Mouse (Mus musculus): ENCODE data around the gene Med10. TPM values are rescaled to one million over a fixed set of nuclear protein-coding genes. Genes with fewer than 3 reads are reported as not detected.

Gene Med10
- polyA plus RNA-seq, 1 experiment from 2014 or later: 92.2 TPM

DNA sequence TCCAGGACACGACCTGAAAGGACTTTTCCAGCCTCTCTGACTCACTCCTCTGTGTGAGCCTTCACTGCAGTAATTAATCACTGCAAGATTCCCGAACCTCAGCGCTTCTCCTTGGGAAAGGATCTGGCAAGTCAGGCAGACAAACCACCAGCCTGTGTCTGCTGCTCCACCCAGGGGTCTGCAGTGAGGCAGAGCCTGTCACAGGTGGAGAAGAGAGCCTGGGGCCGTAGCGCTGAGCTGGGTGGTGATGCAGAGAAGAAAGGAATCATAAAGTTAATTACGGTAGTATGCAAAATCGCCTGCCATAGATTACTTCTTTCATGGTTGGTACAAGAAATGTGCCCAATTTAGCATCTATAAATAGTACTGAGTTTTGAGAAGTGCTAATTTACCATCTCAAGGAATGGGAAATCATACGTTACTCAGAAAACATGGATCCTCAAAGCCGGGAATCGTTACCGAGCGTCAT is 9.6 kb upstream of the Med10 start:
- no peaks in the 10 kb centered on the region for H3K27me3 ChIP-seq
- no peak overlapping the region for H3K9ac ChIP-seq
- H3K4me3 ChIP-seq: no peak overlapping the region
- no peak for ATAC-seq (replicated peaks; ENCODE audit: insufficient number of reproducible peaks, insufficient read depth, low FRiP score, low read depth)
- no peak overlapping the region for H3K4me2 ChIP-seq
- H3K36me3 ChIP-seq: no peaks in the 10 kb centered on the region
- no peaks in the 10 kb centered on the region for H3K4me1 ChIP-seq (replicated peaks)
- no peak overlapping the region for H3K27ac ChIP-seq
- WGBS: 62% methylated on average over 12 of the region's 12 CpGs
- H3K9me3 ChIP-seq (replicated peaks): no peaks in the 10 kb centered on the region

DNA sequence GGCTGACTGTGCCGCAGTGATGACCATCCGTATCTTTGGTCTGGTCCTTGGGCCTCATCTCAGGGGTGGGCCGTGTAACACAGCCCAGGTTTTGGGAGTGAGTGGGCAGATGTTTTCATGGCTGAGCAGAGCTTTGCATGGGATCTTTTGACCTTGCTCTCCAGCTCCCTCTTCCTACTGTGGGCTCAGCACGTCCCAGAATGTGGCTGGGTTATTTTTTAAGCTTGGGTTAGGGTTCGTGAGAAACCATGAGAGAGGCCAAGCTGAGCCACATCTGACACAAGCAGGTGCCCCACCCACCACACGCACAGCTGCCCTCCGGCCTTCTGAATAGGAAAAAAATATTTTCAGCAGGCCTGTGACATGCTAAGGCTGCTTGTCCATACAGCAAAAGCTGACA is 7.4 kb upstream of the Med10 start:
- Histone ChIP-seq H3K4me2 (no peak overlapping the region), H3K36me3 (no peaks in the 10 kb centered on the region), H3K27ac (no peak overlapping the region), H3K9ac (no peak overlapping the region), H3K4me3 (no peak overlapping the region), H3K27me3 (no peaks in the 10 kb centered on the region), H3K9me3 (replicated peaks) (no peaks in the 10 kb centered on the region), H3K4me1 (replicated peaks) (no peaks in the 10 kb centered on the region)
- WGBS: 64% methylated on average over 7 of the region's 7 CpGs
- no peak for ATAC-seq (replicated peaks; ENCODE audit: insufficient number of reproducible peaks, insufficient read depth, low FRiP score, low read depth)

DNA sequence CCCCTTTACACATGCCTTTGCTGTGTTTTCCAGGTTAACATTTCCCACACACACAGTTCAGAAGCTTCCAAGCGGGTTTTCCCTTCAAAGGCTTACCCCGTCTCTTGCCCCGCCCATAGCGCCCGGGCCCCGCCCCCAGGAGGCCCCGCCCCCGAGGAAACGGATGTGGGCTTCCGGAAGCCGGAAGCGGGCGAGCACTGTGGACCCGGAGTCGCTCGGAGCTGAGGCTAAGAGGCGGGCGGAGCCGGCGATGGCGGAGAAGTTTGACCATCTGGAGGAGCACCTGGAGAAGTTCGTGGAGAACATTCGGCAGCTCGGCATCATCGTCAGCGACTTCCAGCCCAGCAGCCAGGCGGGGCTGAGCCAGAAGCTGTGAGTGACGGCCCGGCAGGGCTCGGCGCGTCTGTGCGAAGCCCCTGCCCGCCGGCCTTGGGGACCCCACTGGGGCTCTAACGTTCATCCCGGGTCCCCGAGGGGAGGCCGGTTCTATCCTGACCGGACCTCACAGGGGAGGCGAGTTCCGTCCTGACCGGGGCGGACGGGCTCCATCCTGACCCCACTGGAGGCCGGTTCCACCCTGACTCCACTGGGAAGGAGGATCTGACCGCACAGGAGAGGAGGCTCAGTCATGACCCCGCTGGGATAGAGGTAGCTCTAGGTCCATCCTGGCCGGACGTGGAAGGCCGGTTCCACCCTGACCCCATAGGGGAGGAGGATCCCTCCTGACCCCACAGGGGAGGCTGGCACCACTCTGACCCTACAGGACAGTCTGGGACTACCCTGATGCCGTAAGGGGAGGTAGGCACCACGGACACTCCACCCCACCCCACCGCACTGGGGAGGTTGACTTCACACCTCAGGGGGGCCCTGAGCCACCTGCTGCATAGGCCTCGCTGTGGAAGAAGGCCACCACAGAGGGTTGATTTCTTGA is 7.8 kb downstream of the Med10 start:
- Histone ChIP-seq H3K4me1 (replicated peaks) (peaks cover 15% of the 10 kb centered on the region), H3K4me3 (peak overlapping the region; percentile 96), H3K27ac (peak overlapping the region; percentile 49), H3K4me2 (peak overlapping the region; percentile 86), H3K36me3 (peaks cover 22% of the 10 kb centered on the region), H3K27me3 (no peaks in the 10 kb centered on the region), H3K9ac (peak overlapping the region; percentile 73), H3K9me3 (replicated peaks) (no peaks in the 10 kb centered on the region)
- WGBS: under 1% methylated on average over 55 of the region's 55 CpGs
- ATAC-seq (replicated peaks; ENCODE audit: insufficient number of reproducible peaks, insufficient read depth, low FRiP score, low read depth): peak; percentile 91

DNA sequence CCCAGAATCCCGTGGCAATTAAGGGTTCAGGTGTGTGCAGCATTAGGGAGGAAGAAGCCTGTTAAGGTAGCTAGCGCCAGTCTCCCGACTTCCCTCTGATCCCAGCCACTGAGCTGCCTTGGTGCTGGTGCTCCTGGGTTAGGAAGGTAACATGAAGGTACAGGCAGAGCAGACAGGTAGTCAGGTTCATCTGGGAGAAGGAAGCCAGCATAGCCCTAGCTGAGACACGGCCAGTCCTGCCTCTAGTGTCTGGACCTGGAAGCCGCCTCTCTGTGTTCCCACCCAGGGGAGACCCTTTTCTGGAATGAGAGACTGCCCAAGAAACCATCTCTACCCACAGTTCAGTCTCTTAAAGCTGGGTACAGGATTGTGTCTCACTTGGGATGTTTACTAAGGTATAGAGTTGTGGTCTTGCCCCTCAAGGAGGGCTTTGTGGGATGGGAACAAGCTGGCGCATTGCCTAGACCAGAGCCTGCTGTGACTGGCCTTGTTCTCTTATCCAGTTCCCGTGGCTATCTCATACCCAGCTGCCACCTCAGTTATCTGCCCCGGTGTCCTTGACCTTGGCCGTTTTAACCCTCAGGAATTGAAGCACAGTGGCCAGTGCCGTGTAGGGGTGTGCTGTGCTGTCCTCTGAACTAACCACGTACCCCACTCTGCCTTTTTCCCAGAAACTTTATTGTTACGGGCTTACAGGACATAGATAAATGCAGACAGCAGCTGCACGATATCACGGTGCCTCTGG is 8.9 kb downstream of the Med10 start:
- H3K9ac ChIP-seq: peak overlapping the region; percentile 73; the same call in 1 of the 2 replicates
- no peak for ATAC-seq (replicated peaks; ENCODE audit: insufficient number of reproducible peaks, insufficient read depth, low FRiP score, low read depth)
- H3K4me3 ChIP-seq: peak overlapping the region; percentile 96
- H3K4me2 ChIP-seq: peak overlapping the region; percentile 86
- 66% methylated on average over 14 of the region's 14 CpGs for WGBS
- peak overlapping the region; percentile 15; the same call in 1 of the 2 replicates for H3K27ac ChIP-seq
- H3K27me3 ChIP-seq: no peaks in the 10 kb centered on the region
- H3K4me1 ChIP-seq (replicated peaks): peaks cover 15% of the 10 kb centered on the region
- no peaks in the 10 kb centered on the region for H3K9me3 ChIP-seq (replicated peaks)
- peaks cover 32% of the 10 kb centered on the region for H3K36me3 ChIP-seq

DNA sequence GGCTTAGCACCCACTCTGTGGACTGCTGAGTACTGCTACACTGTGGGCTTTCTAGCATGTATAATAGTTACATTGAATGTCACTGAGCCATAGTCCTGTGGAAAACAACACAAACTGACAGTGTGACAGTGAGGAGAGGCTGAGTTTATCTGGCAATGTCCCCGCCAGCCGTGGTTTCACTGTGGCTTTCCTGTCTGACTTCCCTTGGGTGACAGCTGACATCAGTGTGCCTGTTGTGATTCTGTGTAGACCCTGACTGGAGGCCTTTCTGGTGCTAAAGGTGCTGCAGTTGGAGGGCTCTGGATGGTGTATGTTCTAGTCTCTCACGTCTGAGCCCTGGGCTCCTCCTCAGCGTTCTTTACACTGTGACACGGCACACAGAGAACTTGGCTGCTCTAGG is 11.7 kb downstream of the Med10 start:
- Histone ChIP-seq H3K4me1 (replicated peaks) (peaks cover 15% of the 10 kb centered on the region), H3K27me3 (no peaks in the 10 kb centered on the region), H3K9me3 (replicated peaks) (no peaks in the 10 kb centered on the region), H3K4me3 (no peak overlapping the region), H3K4me2 (no peak overlapping the region), H3K9ac (no peak overlapping the region), H3K36me3 (peaks cover 43% of the 10 kb centered on the region), H3K27ac (no peak overlapping the region)
- no peak for ATAC-seq (replicated peaks; ENCODE audit: insufficient number of reproducible peaks, insufficient read depth, low FRiP score, low read depth)
- 80% methylated on average over 5 of the region's 5 CpGs for WGBS

DNA sequence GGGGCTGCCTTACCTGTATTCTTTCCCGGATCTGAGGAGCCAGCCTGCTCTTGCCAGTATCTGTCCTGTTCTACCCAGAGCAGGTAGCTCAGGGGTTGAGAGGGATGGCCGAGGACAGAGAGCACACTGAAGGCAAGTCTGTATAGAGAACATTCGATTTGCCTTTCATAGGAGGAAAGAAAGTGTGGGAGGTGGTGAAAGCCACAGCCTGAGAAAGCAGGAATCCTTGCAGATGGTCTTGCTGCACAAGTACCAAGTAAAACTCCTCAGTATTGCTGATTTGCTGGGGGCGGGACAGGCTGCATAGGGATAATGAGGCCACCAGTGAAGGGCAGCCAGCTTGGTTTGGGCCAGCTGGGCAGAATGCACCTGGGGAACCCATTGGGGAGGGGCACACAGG is 16.1 kb downstream of the Med10 start:
- no peak overlapping the region for H3K27ac ChIP-seq
- ATAC-seq (replicated peaks; ENCODE audit: insufficient number of reproducible peaks, insufficient read depth, low FRiP score, low read depth): no peak
- no peak overlapping the region for H3K9ac ChIP-seq
- no peaks in the 10 kb centered on the region for H3K4me1 ChIP-seq (replicated peaks)
- no peak overlapping the region for H3K4me3 ChIP-seq
- no peaks in the 10 kb centered on the region for H3K9me3 ChIP-seq (replicated peaks)
- no peaks in the 10 kb centered on the region for H3K27me3 ChIP-seq
- 83% methylated on average over 4 of the region's 4 CpGs for WGBS
- no peak overlapping the region for H3K4me2 ChIP-seq
- H3K36me3 ChIP-seq: peaks cover 38% of the 10 kb centered on the region

DNA sequence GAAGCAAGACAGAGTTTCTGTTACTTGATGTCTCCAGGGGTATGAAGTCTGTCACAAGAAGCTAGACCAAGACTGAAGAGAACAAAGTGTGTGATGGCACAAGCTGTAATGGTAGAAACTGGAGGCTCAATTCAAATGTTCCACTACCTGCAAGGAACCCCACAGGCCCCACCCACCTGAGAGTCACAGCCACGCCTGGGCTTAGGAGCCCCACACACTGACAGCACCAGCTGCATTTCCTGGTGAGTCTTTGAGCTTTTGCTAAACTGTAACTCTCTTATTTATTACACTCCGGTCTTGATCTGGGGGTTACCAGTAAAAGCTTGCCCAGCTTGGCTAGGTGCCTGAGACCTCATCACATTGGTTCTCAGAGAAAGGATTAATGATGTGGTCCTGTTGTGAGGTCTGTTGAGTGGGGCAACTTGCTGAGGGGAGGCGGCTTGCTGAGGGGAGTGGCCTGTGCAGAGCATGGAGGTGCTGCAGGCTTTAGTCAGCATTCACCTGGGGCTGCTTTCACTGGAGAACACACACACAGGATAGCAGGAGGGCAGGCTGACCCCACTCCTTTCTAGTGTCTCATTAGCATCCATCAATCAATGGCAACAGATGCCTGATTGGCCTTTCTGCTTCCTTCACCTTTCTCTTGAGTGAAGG is 19.1 kb downstream of the Med10 start:
- H3K4me3 ChIP-seq: no peak overlapping the region
- no peaks in the 10 kb centered on the region for H3K27me3 ChIP-seq
- H3K9ac ChIP-seq: no peak overlapping the region
- no peak overlapping the region for H3K27ac ChIP-seq
- H3K4me1 ChIP-seq (replicated peaks): no peaks in the 10 kb centered on the region
- H3K4me2 ChIP-seq: no peak overlapping the region
- H3K9me3 ChIP-seq (replicated peaks): no peaks in the 10 kb centered on the region
- WGBS: 51% methylated on average over 3 of the region's 3 CpGs
- no peak for ATAC-seq (replicated peaks; ENCODE audit: insufficient number of reproducible peaks, insufficient read depth, low FRiP score, low read depth)
- H3K36me3 ChIP-seq: peaks cover 9% of the 10 kb centered on the region

DNA sequence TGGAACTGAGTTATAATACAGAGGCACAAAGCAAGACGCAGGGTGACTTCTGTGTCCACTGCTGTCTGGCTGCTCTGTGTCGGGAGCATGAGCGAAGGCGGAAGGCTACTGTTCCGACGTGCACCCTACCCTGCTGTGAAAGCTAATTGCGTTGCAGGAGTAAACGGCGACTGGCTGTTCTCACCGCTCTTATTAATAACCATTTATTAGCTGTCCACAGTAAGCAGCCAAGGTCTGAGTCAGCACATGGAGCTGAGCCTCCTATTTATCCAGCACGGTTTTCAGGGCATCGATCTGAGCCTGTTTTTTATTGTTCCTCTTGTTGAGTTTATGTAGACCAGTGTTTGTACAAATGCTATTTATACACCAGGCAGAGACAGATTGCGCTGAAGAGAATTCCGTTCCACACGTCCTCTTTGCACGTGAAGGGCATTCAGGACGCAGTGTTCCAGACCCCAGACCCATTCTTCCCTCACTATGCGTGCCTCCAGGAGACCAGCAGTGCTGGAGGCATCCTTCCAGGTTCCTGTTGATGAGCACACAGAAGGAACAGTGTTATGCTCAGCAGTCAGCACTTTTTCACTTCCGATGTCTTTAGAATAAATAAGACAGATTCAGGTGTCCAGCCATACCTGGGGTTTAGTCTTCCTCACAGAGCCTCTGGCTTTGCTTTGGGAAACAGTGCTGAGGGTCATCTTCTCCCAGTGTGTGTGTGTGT is 21.9 kb downstream of the Med10 start:
- Histone ChIP-seq H3K4me3 (no peak overlapping the region), H3K36me3 (no peaks in the 10 kb centered on the region), H3K9me3 (replicated peaks) (no peaks in the 10 kb centered on the region), H3K27ac (no peak overlapping the region), H3K27me3 (no peaks in the 10 kb centered on the region), H3K9ac (no peak overlapping the region), H3K4me2 (no peak overlapping the region), H3K4me1 (replicated peaks) (no peaks in the 10 kb centered on the region)
- ATAC-seq (replicated peaks; ENCODE audit: insufficient number of reproducible peaks, insufficient read depth, low FRiP score, low read depth): no peak
- 66% methylated on average over 19 of the region's 19 CpGs for whole genome bisulfite sequencing

DNA sequence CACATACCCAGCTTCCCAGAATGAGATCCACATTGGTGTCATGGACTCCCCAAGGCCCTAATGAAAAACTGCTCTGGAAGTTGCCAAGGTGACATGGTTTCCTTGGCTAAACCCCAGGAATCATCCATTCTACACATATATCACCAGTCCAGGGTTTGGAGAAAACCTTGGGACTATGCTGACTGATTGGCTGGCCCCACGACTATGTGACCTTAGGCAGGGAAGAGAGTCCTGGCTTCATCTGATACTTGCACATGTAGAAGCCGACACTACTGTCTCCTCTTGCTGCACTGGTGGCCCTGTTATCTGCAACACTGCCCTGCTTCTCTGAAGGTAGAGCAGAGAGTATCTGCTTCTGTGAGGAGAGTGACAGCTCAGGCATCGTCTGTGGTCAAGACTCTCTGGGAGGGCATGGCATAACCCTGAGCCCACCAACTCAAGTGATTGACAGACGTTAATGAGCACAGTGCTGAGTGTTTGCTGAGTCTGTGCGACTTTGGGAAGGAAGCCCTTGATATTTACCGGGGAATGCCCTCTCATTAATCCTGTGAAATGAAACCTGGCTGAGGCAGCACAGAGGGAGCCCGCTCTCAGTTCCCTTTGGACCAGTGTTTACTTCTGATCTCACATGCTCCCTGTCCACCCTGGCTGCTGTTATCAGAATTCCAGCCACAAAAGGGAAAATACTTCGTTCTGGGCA is 23.4 kb downstream of the Med10 start:
- Histone ChIP-seq H3K36me3 (no peaks in the 10 kb centered on the region), H3K9ac (no peak overlapping the region), H3K4me1 (replicated peaks) (no peaks in the 10 kb centered on the region), H3K27ac (no peak overlapping the region), H3K9me3 (replicated peaks) (no peaks in the 10 kb centered on the region), H3K27me3 (no peaks in the 10 kb centered on the region), H3K4me2 (no peak overlapping the region), H3K4me3 (no peak overlapping the region)
- no peak for ATAC-seq (replicated peaks; ENCODE audit: insufficient number of reproducible peaks, insufficient read depth, low FRiP score, low read depth)
- 27% methylated on average over 8 of the region's 8 CpGs for WGBS

DNA sequence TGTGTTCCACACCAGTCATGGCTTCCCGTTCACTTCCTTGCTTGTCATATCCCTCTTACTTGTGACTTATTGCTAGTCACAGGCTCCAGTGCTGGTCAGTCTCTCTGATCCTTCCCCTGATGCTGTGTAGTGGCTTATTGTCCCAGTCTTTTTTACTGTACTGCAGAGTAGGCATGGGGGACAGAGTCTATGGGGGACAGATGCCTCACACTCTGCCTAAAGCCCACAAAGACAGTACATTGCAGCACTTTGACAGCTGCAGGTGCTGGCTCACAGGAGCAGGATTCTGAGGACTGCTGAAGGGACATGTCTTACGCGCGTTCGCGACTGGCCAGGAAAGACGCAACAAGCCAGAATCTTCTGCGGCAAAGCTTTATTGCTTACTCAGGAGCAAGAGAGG is 28.4 kb downstream of the Med10 start:
- Histone ChIP-seq H3K9me3 (replicated peaks) (no peaks in the 10 kb centered on the region), H3K4me1 (replicated peaks) (no peaks in the 10 kb centered on the region), H3K27ac (no peak overlapping the region), H3K36me3 (no peaks in the 10 kb centered on the region), H3K9ac (no peak overlapping the region), H3K4me2 (no peak overlapping the region), H3K27me3 (no peaks in the 10 kb centered on the region), H3K4me3 (no peak overlapping the region)
- no peak for ATAC-seq (replicated peaks; ENCODE audit: insufficient number of reproducible peaks, insufficient read depth, low FRiP score, low read depth)
- WGBS: 80% methylated on average over 8 of the region's 8 CpGs
